ENCODE assay signal across 8 mouse cellular contexts in the genomic region with DNA sequence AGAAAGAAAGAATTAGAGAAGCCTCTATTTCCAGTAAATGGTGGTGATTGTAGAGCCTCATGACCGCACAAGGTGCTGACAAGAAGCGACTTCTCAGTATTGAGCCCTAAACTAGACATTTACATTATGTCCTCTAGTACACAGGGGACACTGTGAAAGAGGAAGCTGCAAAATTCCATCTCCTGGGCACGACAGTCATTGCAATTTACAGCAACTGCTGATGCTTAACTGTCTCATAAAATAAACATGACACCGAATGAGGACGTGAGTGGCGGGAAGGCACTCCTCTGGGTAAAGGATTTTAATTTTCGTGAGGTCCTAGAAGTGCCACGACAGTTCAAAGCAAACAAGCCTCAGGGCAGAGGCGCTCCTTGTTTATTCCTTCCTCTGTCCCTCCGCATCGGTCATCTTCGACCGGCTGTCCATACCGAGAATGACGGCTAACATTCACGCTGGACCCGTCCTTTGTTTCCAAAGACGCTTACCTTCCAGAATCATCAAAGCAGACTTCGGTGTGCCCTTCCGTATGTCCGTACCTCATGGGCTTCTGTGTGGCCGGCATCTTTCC. TPM values are rescaled to one million over a fixed set of nuclear protein-coding genes. Genes with fewer than 3 reads are reported as not detected.
DNase-seq lines count a peak whose midpoint lies in the region; ATAC-seq and TF ChIP-seq lines count a peak whose summit lies in the region.

No protein-coding gene starts in this region.

- TF ChIP-seq EP300 in liver, postnatal 0 days (IDR thresholded peaks at IDR 0.05; ENCODE audit: low read depth): no peak

- peaks cover 1% of the 10 kb centered on the region; the same call in 1 of the 2 replicates for H3K36me3 ChIP-seq in neural tube, embryonic 11.5 days (ENCODE audit: control insufficient read depth, insufficient read depth, low read length)
- H3K36me3 ChIP-seq in heart, embryonic 16.5 days (ENCODE audit: control insufficient read depth, insufficient read depth): peaks cover 5% of the 10 kb centered on the region; the same call in 1 of the 2 replicates
- peaks cover 26% of the 10 kb centered on the region for H3K36me3 ChIP-seq in liver, postnatal 0 days (replicated peaks; ENCODE audit: insufficient read depth, low read length)
- no peaks in the 10 kb centered on the region for H3K36me3 ChIP-seq in splenic B cell, adult 2 months (ENCODE audit: control insufficient read depth, insufficient read depth, low read length, poor library complexity, severe bottlenecking)

- H3K4me1 ChIP-seq in neural tube, embryonic 11.5 days (ENCODE audit: control insufficient read depth, insufficient read depth, low read length): peaks cover 6% of the 10 kb centered on the region; the same call in 1 of the 2 replicates
- H3K4me1 ChIP-seq in heart, embryonic 16.5 days (ENCODE audit: control insufficient read depth, insufficient read depth, low read length): peaks cover 11% of the 10 kb centered on the region
- H3K4me1 ChIP-seq in liver, postnatal 0 days (ENCODE audit: insufficient read depth): peaks cover 10% of the 10 kb centered on the region

- H3K4me2 ChIP-seq in neural tube, embryonic 11.5 days (ENCODE audit: low read depth): peak overlapping the region; percentile 63
- H3K4me2 ChIP-seq in heart, embryonic 16.5 days (ENCODE audit: low read depth, low read length): peak overlapping the region; percentile 77
- H3K4me2 ChIP-seq in liver, postnatal 0 days (ENCODE audit: low read depth, low read length): peak overlapping the region; percentile 77

- WGBS in neural tube, embryonic 11.5 days: 1% methylated on average over 22 of the region's 22 CpGs
- WGBS in heart, embryonic 16.5 days: 1% methylated on average over 22 of the region's 22 CpGs
- 2% methylated on average over 22 of the region's 22 CpGs for WGBS in liver, postnatal 0 days (ENCODE audit: insufficient replicate concordance)

- TF ChIP-seq CTCF in brain, embryonic 14.5 days (IDR thresholded peaks at IDR 0.05; ENCODE audit: borderline replicate concordance, extremely low read depth, insufficient read depth, insufficient read length): no peak
- TF ChIP-seq CTCF in liver, postnatal 0 days (IDR thresholded peaks at IDR 0.05; ENCODE audit: low read depth): no peak

- peak overlapping the region; percentile 94 for H3K27ac ChIP-seq in neural tube, embryonic 11.5 days (ENCODE audit: low read depth, low read length)
- peak overlapping the region; percentile 97 for H3K27ac ChIP-seq in heart, embryonic 16.5 days (ENCODE audit: low read length)
- H3K27ac ChIP-seq in liver, postnatal 0 days (ENCODE audit: low read depth): peak overlapping the region; percentile 95

- peak overlapping the region; percentile 80 for H3K4me3 ChIP-seq in neural tube, embryonic 11.5 days (ENCODE audit: low read depth, low read length)
- peak overlapping the region; percentile 96 for H3K4me3 ChIP-seq in heart, embryonic 16.5 days (ENCODE audit: low read length)
- peak overlapping the region; percentile 80 for H3K4me3 ChIP-seq in liver, postnatal 0 days (ENCODE audit: low read depth, low read length)

- H3K27me3 ChIP-seq in neural tube, embryonic 11.5 days (ENCODE audit: control insufficient read depth, insufficient read depth, low read length): no peaks in the 10 kb centered on the region
- H3K27me3 ChIP-seq in heart, embryonic 16.5 days (ENCODE audit: control insufficient read depth, insufficient read depth, low read length): no peaks in the 10 kb centered on the region
- H3K27me3 ChIP-seq in liver, postnatal 0 days (ENCODE audit: insufficient read depth, low read length): no peaks in the 10 kb centered on the region
- no peaks in the 10 kb centered on the region for H3K27me3 ChIP-seq in splenic B cell, adult 2 months (ENCODE audit: control insufficient read depth, insufficient read depth, low read length, poor library complexity, severe bottlenecking)

- H3K9ac ChIP-seq in neural tube, embryonic 11.5 days (ENCODE audit: low read length): peak overlapping the region; percentile 87
- peak overlapping the region; percentile 96 for H3K9ac ChIP-seq in heart, embryonic 16.5 days (ENCODE audit: low read length)
- H3K9ac ChIP-seq in liver, postnatal 0 days (replicated peaks): peak overlapping the region; percentile 82

- no peaks in the 10 kb centered on the region for H3K9me3 ChIP-seq in neural tube, embryonic 11.5 days (ENCODE audit: control insufficient read depth, low read length)
- no peaks in the 10 kb centered on the region for H3K9me3 ChIP-seq in heart, embryonic 16.5 days (replicated peaks; ENCODE audit: control insufficient read depth, low read length)
- H3K9me3 ChIP-seq in liver, postnatal 0 days (ENCODE audit: low read length): no peaks in the 10 kb centered on the region

- DNase-seq in neural tube, embryonic 11.5 days (ENCODE audit: low spot score): no peak
- DNase-seq in neural tube, embryonic 10.5 days (ENCODE audit: extremely low spot score, low spot score): no peak
- peak; percentile 47 for DNase-seq in brain, embryonic 14.5 days (ENCODE audit: low read depth)
- no peak for DNase-seq in liver, postnatal 0 days
- peak; percentile 79 for DNase-seq in splenic B cell, adult 2 months (ENCODE audit: low read depth, low spot score)
- DNase-seq in cerebellum, postnatal 10 days: no peak
- no peak for DNase-seq in kidney, adult 18-20 months

- ATAC-seq in neural tube, embryonic 11.5 days (ENCODE audit: insufficient read depth, low FRiP score, low TSS enrichment): no peak; the same call in 1 of the 2 replicates
- 0 out of 2 replicates have a peak, but pooled peaks have one; percentile 2 for ATAC-seq in heart, embryonic 16.5 days (replicated peaks; ENCODE audit: extremely low read depth, insufficient read depth, low FRiP score)
- peak; percentile 9 for ATAC-seq in liver, postnatal 0 days

- no peak for TF ChIP-seq POLR2A in brain, embryonic 14.5 days (IDR thresholded peaks at IDR 0.05; ENCODE audit: borderline replicate concordance, extremely low read depth, insufficient read depth, insufficient read length, poor library complexity, severe bottlenecking)

RNA-seq across cellular contexts. Expression of gene Wdhd1, which starts 0.5 kb away (rescaled TPM):
- 37.6 and 40.1 TPM in 2 replicates for polyA plus RNA-seq in neural tube, embryonic 11.5 days (2014; fragmentation: Nextera tagmentation; extraction: Ambion mirVana)
- polyA plus RNA-seq in brain, embryonic 14.5 days (2012; rRNA removed): 15.3 and 15.9 TPM in 2 replicates
- 14.0 and 14.6 TPM in 2 replicates for polyA plus RNA-seq in heart, embryonic 16.5 days (2015; fragmentation: Nextera tagmentation; extraction: Ambion mirVana)
- 10.1 and 13.7 TPM in 2 replicates for polyA plus RNA-seq in liver, postnatal 0 days (2015; fragmentation: Nextera tagmentation; extraction: Ambion mirVana)

RNA-seq across cellular contexts. Expression of gene Socs4, which starts 0.6 kb away (rescaled TPM):
- polyA plus RNA-seq in neural tube, embryonic 11.5 days (2014; fragmentation: Nextera tagmentation; extraction: Ambion mirVana): 5.0 and 7.7 TPM in 2 replicates
- polyA plus RNA-seq in brain, embryonic 14.5 days (2012; rRNA removed): 6.7 and 9.9 TPM in 2 replicates
- 2.0 and 2.4 TPM in 2 replicates for polyA plus RNA-seq in heart, embryonic 16.5 days (2015; fragmentation: Nextera tagmentation; extraction: Ambion mirVana)
- polyA plus RNA-seq in liver, postnatal 0 days (2015; fragmentation: Nextera tagmentation; extraction: Ambion mirVana): 1.7 and 1.9 TPM in 2 replicates

RNA-seq across cellular contexts. Expression of gene Mapk1ip1l, which starts 21.9 kb away (rescaled TPM):
- 99.5 and 101 TPM in 2 replicates for polyA plus RNA-seq in neural tube, embryonic 11.5 days (2014; fragmentation: Nextera tagmentation; extraction: Ambion mirVana)
- polyA plus RNA-seq in brain, embryonic 14.5 days (2012; rRNA removed): 49.8 and 60.3 TPM in 2 replicates
- 40.7 and 41.6 TPM in 2 replicates for polyA plus RNA-seq in heart, embryonic 16.5 days (2015; fragmentation: Nextera tagmentation; extraction: Ambion mirVana)
- polyA plus RNA-seq in liver, postnatal 0 days (2015; fragmentation: Nextera tagmentation; extraction: Ambion mirVana): 15.1 and 16.6 TPM in 2 replicates

Comparison
In these comparisons a context has a peak if more than half of its experiments do, and no peak if none do; other contexts are left out.
1. DNase-seq: peak in brain, embryonic 14.5 days (single experiment) and splenic B cell, adult 2 months (single experiment); none in neural tube, embryonic 11.5 days (single experiment), neural tube, embryonic 10.5 days (single experiment), liver, postnatal 0 days (single experiment), cerebellum, postnatal 10 days (0 of 2) and kidney, adult 18-20 months (single experiment).
2. Peak in every context shown above with its lines, with median percentiles within 50 percentile points of each other: H3K27ac ChIP-seq, H3K4me2 ChIP-seq, H3K4me3 ChIP-seq and H3K9ac ChIP-seq.